Mouse (Mus musculus) Muller cell, postnatal 12 days (primary cell): ENCODE data around the gene Myo1d.

Source experiments
- DNase-seq: peaks from one replicate; pipeline ENCODE4 v3.0.0-alpha.2; 2015; ENCODE audit errors: inconsistent ontology term

Myo1d gene

DNA sequence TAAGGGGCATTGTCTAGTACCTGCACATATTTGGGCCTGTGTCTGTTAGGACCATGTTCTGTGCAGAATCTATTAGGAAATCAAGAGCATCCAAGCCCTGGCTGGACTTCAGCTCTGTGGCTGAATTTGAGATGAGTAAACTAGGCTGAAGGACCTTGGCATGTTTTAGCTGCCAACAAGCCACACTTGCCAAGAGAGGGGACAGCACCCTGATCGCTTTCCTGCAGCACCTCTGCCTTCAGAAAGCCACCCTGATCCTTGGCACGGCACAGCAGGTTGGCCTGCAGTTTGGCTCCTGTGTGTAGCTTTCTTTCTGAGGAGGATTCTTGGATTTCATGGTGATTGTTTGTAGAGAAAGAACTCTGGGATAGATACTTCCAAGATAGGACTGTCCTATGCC is 1.7 kb upstream of the Myo1d start:
- no peak for DNase-seq

DNA sequence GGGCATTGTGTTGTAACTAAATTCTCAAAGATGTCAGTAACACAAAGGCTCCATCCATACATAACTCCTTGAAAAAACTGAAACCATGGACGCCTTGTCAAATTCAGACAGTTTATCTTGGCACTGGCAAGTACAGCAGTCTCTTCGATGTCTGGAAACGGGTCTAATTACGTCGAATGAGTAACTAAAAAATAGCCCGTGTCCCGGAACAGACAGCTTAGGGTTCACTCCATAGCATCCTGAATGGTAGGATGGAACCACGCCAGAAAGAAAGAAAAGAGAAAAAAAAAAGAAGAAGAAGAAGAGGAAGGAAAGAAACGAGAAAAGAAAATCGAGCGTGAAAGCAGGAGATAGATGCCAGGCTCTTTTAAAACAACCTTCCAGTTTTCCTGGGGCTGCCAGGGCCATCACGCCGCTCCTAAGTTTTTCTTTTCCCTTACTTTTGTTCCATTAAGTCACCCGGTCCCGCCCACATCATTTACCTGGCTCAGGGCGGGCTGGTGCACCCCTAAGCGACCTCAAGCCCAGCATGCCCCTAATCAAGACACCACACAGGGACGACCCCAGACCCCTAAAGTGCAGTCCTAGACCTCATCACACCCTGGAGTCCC is 804 bp downstream of the Myo1d start:
- no peak for DNase-seq

DNA sequence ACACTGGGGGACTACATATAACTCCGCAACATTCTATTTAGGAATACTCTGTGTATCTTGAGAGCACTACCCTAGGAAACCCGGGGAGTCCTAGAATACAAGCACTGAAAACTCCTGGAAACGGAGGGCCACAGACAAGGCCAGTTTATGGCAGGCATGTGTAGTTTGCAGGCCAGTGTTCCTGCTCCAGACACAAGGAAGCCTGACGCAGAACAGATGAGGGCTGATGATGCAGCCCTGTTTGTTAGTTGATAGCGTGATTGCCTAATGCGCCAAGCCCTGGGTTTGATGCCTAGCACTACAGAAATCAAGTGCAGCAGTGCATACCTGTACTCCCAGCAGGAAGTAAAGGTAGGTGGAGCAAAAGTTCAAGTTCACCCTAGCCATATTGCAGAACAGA is 1.7 kb downstream of the Myo1d start:
- DNase-seq, result no peak

DNA sequence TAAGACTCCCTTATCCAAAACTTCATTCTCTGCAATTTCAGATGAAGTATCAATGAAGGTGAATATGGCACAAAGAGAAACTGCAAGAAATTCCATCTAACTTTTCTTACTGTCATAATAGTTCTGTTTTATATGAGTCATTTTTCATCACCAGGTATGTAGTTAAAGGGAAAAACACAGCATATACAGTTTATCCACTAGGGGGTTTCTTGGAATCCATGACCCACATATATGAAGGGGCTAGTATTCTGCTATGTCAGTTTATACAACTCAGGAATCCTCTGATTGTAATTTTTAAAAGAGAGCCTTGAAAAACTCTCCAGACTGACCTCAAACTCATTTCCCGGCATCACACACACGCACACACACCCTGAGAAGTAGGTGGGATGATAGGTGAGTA is 2.1 kb downstream of the Myo1d start:
- DNase-seq, result no peak

DNA sequence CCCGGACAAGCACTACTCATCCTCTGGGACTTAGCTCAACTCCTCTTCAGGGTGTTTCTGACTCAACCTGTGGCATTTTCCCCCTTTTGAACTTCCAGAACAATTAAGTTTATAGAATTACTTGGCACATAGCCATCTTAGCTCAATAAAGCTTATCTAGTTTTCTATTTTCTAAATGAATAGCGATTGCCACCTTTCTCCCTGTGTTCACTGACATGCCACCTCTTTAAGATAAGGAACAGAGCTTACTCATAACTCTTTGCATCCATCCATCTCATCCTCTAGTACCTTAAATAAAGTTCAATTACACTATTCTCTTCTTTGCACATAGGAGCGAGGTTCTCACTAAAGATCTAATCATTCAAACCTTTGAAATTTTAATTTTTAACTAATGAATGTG is 4.3 kb downstream of the Myo1d start:
- DNase-seq, result no peak

DNA sequence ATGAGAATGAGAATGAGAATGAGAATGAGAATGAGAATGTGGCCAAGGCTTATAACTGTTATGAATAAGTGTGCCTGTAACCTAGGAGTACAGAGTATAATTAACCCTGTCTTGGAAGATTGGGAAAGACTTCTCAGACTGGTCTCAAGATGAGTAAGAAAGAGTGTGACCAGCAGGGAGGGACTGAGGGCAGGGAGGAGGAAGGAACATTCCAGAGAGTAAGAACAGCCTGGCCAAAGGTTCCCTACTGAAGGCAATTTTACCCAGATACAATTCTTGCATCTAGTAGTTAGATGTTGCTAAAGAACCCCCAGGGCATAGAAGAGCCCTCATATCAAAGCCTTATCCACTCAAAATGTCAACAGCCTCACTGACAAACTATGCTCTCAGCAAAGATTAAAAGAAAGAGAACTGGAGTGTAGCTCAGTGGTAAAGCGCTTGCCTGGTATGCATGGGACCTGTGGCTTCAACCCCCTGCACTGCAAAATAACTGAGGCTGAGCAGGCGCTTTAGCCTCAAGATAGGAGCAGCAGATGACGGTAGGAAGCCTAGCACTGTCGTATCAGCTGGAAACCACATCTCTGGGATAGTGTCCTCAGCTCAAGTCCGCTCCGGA is 7.1 kb downstream of the Myo1d start:
- no peak for DNase-seq

DNA sequence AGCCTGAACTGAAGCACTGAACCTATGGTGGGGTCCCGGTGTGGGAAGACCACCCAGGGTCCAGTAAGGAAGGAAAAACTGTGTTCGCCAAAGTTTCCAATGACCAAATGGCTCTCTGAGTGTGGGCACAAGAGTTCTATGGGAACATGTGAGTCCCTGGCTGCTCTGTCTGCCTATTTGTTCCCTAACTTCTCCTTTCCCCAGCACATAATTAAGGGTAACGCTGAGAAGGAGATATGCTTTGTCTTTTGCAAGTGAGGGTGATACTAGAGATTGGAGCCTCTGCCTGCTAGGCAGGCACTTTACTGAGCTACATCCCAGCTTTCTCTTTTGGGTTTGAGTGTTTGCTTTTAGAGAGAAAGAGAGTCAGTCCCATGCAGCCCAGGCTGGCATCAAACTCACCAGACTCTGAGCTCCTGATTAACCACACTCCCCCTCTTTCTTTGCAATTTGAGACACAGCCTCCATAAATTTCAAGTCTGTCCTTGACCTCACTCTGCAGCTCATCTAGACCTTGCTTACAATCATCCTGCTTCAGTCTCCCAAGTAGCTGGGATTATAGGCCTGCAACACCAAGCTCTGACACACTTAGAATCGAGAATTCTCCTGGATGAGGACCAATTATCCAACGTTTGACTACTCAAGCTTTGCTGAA is 8.1 kb downstream of the Myo1d start:
- no peak for DNase-seq

DNA sequence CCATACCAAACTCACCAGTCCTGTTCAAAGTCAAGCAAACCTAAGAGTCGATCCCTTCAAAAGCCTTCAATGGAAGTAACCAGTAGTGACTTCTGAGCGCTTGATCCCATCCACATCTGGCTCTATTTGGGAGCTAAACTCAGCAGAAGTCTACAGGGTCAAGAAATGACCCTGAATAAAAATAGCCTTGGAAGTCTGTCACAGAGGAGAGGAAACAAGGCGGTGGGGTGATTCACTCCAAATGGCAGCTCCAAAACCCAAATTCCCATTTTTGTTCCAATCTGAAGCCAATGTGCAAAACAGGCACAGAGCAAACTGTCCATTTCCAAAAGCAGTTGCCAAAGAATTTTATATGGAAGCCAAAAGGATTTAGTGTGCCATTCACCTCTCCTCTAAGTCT is 8.6 kb downstream of the Myo1d start:
- no peak for DNase-seq

DNA sequence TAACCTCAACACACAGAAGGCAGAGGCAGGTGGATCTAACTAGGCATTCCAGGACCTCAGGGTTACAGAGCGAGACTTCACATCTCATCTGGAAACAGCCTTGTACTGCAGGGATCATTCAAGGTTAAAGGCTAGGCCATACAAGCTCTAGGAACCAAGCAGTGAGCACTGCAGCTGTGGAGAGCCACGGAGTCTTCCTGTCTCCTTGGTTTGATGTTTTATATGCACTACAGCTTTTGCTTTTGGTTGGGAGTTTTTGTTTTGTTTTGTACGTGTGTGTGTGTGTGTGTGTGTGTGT is 12.6 kb downstream of the Myo1d start:
- no peak for DNase-seq

DNA sequence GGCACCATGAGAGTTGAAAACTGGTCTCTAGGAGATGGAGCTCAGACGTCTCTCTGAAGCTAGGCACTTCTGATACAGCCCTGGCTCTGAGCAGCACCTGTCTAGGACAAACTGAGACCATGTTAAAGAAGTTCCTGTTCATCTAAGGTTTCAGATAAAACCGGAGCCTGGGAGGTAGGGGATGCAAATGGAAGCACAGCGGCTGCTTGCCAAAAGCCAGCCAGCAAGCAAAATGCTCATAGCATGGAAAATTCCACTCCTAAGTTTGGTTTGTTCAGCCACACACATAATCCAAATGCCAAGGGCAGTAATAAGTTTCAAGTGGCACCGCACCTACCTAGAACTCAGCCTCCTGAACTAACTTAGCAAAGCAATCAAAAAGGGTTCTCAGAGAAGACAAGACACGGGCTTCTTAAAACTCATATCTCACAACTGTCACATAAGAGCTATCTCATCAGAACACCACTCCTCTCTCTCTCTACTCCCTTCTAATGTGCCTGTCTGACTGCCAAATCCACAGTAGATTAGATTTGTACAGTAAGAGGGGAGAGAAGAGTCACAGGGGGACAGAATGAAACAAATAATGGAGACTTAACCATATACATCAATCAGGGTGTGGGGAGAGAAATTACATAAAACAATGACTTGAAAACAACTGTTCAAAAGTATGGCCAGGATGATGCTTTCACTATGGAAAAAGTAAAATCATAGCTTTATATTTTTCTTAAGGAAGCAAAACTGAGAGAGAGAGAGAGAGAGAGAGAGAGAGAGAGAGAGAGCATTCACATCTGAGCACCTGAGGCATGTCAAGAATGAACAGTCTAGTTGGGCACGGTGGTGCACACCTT is 13.1 kb downstream of the Myo1d start:
- no peak for DNase-seq

DNA sequence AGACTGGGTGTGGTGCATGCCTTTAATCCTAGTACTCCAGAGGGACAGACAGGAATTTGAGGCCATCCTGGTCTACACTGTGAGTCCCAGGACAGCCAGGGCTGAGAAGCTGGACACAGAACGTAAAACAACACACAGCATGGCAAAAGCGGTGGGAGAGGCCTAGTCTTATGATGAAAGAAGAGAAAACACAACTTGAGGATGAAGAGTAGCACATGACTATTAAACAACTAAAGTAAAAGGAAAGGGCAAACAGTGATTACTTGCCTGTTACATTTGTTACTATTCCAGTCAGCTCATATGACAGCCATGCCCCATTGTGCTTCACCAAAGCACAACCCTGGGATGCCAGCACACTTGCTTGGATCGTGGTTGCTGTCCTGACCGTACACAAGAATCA is 13.8 kb downstream of the Myo1d start:
- no peak for DNase-seq

DNA sequence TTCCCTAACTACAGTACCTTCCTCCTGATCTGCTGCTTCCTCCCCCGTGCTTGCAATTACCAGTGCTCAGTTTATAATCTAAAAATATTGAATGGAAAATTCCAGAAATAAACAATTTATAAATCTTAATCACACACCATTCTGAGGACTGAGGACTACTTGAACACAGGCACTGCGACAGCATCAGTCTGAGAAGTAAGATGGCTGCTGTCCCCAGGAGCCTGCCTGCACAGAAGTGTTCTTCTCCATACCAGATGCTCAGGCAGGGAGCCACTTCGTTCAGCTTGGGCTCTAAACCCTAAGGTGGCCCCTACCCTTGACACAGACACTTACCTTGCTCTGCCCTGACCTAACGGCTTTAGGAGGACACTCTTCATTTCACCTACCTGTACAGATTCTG is 17.8 kb downstream of the Myo1d start:
- DNase-seq, result no peak

DNA sequence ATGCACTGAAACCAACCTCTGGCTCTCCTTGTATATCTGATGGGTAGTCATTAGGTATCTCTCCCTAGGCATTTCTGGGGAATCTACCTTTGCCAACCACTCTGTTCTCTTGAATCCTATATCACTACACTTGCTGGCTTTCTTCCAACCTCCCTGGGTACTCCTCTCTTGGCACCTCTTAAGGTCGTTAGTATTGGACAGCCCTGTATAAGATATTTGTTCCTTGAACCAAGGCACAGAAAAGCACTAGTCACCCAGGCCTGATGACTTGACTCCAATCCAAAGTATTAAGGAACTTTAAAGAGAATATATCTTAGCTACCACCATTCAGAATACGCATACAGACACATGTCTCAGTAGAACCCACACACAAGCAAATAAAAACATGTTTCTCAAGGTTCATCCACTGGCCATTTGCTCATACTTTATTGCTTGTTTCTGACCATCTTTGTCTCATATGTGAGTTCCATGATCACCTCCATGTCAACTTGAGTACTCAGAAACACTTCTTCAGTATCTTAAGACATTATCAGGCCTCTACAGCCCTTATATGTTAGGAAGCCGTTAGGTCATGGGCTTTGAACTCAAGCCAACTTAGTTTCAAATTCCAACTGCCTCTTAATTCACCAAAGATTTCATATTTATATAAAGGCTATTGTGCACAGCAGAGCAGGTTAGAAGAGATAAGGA is 18.4 kb downstream of the Myo1d start:
- DNase-seq, result no peak

DNA sequence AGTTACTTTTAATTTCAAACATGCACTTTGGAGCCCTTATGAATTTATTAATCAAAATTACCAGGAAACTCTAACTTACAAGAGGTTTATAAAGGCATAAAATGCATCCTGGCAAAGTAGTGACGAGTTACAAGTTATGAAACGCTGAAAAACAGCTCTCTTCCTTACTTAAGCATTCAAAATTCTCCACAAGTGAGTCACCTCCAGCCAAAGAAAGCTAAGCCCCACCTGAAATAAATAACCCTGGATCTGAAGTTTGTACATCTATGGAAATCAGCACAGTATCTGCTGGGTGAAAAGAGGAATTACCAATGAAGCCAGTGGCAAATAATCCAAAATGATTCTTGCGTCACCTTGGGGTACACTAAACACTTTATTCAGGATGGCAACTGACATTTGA is 20.8 kb downstream of the Myo1d start:
- DNase-seq, result no peak

DNA sequence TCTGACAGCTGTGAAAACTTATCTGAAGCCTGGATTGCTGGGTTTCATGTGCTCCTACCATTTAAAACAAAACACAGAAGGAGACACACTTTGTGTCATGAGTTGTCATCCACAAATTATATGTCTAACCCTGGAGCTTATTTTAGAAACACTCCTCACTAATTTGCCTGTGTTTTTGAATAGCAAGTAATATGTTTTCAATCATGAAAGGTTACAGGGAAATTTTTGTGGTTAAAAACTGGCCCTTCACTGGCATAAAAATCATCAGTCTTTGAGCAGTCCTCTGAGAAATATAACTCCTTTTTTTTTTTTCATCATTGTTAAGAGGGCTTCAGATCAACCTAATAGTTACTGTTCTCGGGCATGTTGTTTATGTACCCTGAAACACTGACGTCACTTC is 25.6 kb downstream of the Myo1d start:
- no peak for DNase-seq

DNA sequence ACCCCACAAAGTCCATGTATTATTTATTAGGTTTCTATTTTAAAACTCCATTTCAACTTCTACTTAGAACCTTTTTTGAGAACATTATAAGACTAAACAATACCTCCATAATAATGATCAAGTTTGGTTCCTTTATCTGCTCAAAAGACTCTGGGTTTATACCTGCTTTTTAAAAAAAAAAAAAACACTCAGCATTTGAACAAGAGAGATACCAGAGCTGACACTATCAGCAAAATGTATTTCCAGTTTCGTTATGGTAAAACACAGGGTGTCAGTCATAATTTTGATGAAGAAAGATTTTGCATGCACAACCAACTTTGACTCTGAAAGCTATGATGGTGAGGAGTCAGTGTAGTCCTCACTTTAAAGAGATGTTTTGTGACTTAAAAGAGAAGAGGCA is 28.7 kb downstream of the Myo1d start:
- no peak for DNase-seq

DNA sequence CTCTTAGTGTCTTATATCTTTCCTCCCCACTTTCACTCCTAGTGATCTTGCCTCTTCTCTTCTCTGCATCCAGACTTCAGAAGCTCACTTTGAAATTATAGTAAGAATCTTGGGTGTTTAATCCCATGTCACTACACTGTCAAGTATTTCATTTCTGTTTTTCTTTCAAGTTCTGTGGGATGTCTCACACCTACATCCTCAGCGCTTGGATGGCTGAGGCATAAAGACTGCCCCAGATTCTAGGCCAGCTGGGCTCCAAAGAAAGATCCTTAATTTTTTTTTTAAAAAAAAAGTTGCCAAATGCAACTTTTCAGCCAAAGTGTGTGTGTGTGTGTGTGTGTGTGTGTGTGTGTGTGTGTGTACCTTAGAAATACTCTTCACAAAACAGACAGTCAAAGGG is 30.6 kb downstream of the Myo1d start:
- no peak for DNase-seq

DNA sequence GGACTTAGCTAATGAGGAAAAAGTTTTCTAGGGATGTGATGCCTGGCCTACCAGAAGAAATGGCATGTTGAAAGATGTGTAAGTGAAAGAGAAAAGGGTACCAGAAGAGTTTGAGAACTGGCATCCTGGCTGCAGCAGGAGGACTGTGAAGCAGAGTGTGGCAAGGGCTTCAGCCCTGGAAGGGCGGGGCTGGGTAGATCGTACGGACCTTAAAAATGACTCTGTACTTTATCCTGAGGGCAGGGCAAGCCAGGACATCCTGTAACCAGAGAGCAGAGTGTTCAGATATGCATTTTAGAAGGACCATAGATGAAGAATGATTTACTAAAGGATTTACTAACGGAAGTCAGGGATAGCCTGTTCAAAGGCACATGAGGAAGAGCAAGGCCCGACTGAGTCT is 34.4 kb downstream of the Myo1d start:
- no peak for DNase-seq

DNA sequence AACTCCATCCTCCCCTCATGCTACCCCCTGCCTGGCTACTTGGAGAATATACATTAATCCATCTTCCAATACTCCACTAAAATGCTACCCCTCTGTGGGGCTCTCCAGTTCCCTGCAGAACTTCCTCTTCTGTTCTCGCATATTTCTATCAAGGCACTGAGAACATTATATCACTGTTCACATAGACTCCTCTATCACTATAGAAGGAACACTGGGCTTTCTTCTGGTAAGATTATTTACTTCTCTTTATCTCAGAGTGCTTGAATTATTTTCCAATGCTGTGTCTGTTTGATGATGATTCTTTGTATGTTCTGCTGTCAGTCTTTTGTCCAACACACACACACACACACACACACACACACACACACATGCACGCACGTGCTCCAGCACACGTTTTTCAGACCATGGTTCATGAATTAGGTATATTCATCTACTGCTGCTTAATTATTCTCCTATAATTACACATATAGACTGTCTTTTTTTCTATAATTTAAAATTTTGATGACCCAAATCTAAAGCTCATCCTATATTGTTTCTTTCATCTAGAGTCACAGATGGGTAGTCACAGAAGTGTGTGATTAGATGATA is 35.9 kb downstream of the Myo1d start:
- DNase-seq, result no peak

DNA sequence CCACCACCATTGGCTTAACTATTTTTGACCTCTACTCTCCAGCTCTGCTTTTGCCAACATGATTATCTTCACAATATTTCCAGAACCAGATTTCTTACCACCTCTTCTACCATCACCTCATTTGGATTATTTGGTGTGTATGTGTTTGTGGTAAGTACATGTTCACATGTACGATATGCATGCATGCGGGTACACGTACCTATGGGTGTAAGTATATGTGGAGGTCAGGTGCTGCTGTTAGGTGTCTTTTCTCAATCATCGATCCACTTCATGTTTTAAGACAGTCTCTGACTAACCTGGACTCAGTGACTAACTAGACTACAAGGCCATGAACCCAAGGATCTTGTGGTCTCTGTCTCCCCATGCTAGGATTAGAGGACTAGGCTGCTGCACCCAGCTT is 37.4 kb downstream of the Myo1d start:
- no peak for DNase-seq

DNA sequence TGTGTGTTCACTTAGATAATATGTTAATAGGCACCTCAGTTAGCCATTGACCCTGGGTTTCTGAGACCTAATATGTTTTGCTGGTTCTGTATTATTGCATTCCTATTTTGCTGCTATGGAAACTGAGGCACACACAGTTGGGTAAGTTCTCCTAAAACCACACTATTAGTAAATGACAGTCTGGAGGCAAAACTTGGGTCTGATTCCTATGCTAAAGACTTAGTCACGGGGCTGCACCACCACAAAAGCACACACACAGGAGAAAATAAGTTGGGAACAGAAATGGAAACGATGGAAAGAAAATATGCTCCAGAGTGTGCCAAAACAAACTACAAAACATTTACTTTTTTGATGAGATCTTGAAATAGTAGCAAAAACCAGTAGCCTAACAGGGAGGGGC is 45.1 kb downstream of the Myo1d start:
- no peak for DNase-seq

DNA sequence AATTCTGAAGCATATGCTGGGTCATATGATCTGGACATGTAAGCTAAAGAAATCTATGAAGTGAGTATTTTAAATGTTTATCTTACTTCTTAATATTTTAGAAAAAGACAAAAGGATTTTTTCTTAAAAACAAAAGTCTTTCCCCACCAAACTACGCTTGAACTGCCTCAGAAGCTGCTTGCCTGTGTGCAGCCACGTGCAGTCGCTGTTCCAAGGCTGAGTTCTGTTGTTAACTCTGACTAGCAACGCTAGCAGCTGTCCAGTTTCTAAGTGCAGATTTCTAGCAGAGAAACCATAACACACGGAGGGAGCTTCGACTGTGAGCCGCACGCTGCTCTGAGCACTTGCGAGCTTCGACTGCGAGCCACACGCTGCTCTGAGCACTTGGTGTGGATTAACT is 55.1 kb downstream of the Myo1d start:
- DNase-seq, result no peak
